Mouse (Mus musculus) lung, embryonic 14.5 days (tissue): ENCODE data around the gene Smarcal1. TPM values are rescaled to one million over a fixed set of nuclear protein-coding genes. Genes with fewer than 3 reads are reported as not detected.

ENCODE experiments used
- ATAC-seq: fragments of 200-750 bp; cut with Nextera tagmentation; 2 replicates; pipeline ENCODE4 v1.8.0; 2017; ENCODE audit warnings: mild to moderate bottlenecking, moderate TSS enrichment, moderate library complexity; ENCODE audit not compliant: insufficient read depth
- DNase-seq: peaks from one replicate; pipeline ENCODE4 v3.0.0-alpha.2; 2015
- H3K27ac ChIP-seq: fragments of 300-500 bp; sonication (generic); 2 replicates; pipeline ENCODE4 v1.5.1; 2014; ENCODE audit warnings: low read depth, mild to moderate bottlenecking, moderate library complexity
- H3K27me3 ChIP-seq: fragments of 300-500 bp; sonication (generic); 2 replicates; pipeline ENCODE4 v1.6.1; 2014; ENCODE audit warnings: low read length, control low read depth; ENCODE audit not compliant: insufficient read depth
- H3K36me3 ChIP-seq: fragments of 300-500 bp; sonication (generic); 2 replicates; pipeline ENCODE4 v1.6.1; 2014; ENCODE audit warnings: control low read depth; ENCODE audit not compliant: insufficient read depth
- H3K4me1 ChIP-seq: fragments of 300-500 bp; sonication (generic); 2 replicates; pipeline ENCODE4 v1.6.1; 2014; ENCODE audit warnings: antibody characterized with exemption, control low read depth; ENCODE audit not compliant: insufficient read depth
- H3K4me2 ChIP-seq: fragments of 300-500 bp; sonication (generic); 2 replicates; pipeline ENCODE4 v1.6.1; 2014; ENCODE audit warnings: mild to moderate bottlenecking
- H3K4me3 ChIP-seq: fragments of 300-500 bp; sonication (generic); 2 replicates; pipeline ENCODE4 v1.5.1; 2014; ENCODE audit warnings: low read depth, low read length
- H3K9ac ChIP-seq: fragments of 300-500 bp; sonication (generic); 2 replicates; pipeline ENCODE4 v1.6.1; 2014
- H3K9me3 ChIP-seq: fragments of 300-500 bp; sonication (generic); 2 replicates; pipeline ENCODE4 v1.6.1; 2016; ENCODE audit warnings: low read depth, low read length, control low read depth
- CTCF ChIP-seq: IDR thresholded peaks from 2 replicates; pipeline ENCODE4 v1.5.1; 2016; ENCODE audit warnings: antibody characterized with exemption, low read depth
- WGBS: fragments of 180-500 bp; shearing (Covaris S2); extraction: QIAGEN DNeasy Blood & Tissue Kit; methylation state at CpG from one replicate; pipeline ENCODE4 v1.1.7; 2014; 5-methylcytosine and 5-hydroxymethylcytosine counted together
- polyA plus RNA-seq: library from polyadenylated mRNA; unstranded; fragments of >200 nt; fragmentation: Nextera tagmentation; extraction: Ambion mirVana; gene quantifications from 2 replicates; pipeline ENCODE4 v1.2.1, GENCODE M21; 2014

The Smarcal1 gene
- polyA plus RNA-seq, 1 experiment from 2014 or later = 26.7 TPM

DNA sequence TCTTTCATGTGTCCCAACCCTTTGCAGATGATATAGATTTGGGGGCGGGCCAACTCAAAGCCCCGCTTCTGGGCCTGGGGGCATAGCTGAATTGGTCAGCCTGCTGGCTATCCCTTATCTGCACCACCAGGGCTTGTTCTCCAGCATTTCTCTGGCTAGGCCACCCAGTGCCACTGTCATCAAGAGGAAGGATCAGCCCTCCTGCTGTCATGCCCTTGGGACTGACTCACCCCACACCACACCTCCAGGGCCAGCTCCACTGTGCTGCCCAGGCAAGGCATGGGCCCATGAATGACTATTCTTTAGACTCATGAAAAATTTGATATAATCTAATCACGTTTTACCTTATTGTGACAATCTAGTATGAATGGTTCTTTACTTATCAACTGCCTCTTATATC is 26.6 kb upstream of the Smarcal1 start:
- no peaks in the 10 kb centered on the region for H3K4me1 ChIP-seq
- H3K4me2 ChIP-seq = no peak overlapping the region
- TF ChIP-seq CTCF = no peak
- H3K4me3 ChIP-seq = no peak overlapping the region
- no peaks in the 10 kb centered on the region for H3K9me3 ChIP-seq
- no peaks in the 10 kb centered on the region for H3K27me3 ChIP-seq
- DNase-seq = no peak
- no peak for ATAC-seq
- 70% methylated on average over 3 of the region's 3 CpGs for WGBS
- H3K9ac ChIP-seq = no peak overlapping the region
- H3K36me3 ChIP-seq = no peaks in the 10 kb centered on the region
- no peak overlapping the region for H3K27ac ChIP-seq

DNA sequence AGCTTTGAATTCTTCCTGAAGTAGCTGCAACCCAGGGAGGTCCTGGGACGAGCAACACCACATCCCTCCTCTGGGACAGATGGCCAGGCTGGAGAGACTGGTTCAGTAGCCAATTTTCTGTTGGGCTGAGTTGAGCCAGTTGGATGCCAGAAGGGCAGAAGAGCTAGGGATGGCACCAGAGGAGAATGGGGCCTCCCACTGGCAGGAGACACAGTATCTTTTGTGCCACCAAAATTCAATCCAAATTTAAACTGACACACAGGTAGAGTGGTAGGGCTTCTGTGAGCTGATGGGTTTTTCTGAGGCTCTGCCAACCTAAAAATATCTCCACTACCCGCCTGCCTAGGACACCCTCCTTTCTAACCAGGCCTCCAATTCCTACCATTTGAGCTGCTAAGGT is 24.4 kb upstream of the Smarcal1 start:
- H3K27ac ChIP-seq = no peak overlapping the region
- no peak overlapping the region for H3K4me2 ChIP-seq
- no peaks in the 10 kb centered on the region for H3K4me1 ChIP-seq
- H3K9ac ChIP-seq = no peak overlapping the region
- no peaks in the 10 kb centered on the region for H3K9me3 ChIP-seq
- no peak overlapping the region for H3K4me3 ChIP-seq
- no peaks in the 10 kb centered on the region for H3K36me3 ChIP-seq
- no peaks in the 10 kb centered on the region for H3K27me3 ChIP-seq
- ATAC-seq (no peak), DNase-seq (no peak)
- no peak for TF ChIP-seq CTCF
- 61% methylated on average over 2 of the region's 2 CpGs for WGBS

DNA sequence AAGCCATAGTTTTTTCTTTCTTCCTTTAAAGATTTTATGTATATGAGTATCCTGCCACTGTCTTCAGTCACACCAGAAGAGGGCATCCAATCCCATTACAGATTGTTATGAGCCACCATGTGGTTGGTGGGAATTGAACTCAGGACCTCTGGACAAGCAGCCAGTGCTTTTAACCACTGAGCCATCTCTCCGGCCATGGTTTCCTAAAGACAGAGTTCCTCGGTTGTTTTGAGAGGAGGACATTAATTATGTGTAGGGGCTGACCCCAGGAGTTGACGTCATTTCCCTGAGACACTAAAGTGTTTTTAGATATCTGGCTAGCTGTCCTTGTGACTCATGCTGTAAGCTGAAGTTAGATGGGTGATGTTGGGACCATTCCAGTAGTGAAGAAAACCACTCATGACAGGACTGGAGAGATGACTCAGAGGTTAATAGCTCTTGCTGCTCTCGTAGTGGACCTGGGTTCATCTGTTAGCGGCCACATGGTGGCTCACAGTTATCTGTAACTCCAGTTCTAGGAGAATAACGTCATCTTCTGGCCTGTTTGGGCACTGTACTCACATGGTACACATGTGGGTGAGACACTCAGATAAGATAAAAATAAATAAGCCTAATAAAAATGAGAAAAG is 18.6 kb upstream of the Smarcal1 start:
- H3K36me3 ChIP-seq = no peaks in the 10 kb centered on the region
- no peak overlapping the region for H3K27ac ChIP-seq
- no peak for TF ChIP-seq CTCF
- H3K9ac ChIP-seq = no peak overlapping the region
- no peak for ATAC-seq
- no peak for DNase-seq
- no peaks in the 10 kb centered on the region for H3K9me3 ChIP-seq
- H3K4me2 ChIP-seq = no peak overlapping the region
- 59% methylated on average over 6 of the region's 6 CpGs for WGBS
- no peaks in the 10 kb centered on the region for H3K27me3 ChIP-seq
- H3K4me1 ChIP-seq = no peaks in the 10 kb centered on the region
- H3K4me3 ChIP-seq = no peak overlapping the region

DNA sequence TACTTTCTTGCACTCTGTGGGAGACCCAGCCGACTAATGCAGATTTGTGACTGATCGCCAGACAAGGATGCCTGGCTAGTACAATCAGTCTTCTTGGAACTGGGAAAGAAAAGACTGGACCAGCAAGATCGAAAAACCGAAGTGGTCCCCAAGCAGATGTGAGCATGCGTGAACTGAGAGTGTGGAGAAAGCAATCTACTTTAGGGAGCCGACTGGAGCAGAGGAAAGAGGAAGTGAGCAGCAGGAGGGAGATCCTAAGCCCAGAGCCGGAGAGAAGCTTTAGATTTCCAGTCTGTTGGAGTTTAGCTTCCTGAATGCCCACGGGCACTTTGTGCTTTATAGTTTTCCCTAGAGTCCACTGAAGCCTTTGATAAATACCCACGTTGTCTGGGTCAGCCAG is 16.0 kb upstream of the Smarcal1 start:
- Histone ChIP-seq H3K4me1 (no peaks in the 10 kb centered on the region), H3K36me3 (no peaks in the 10 kb centered on the region), H3K9me3 (no peaks in the 10 kb centered on the region), H3K4me2 (no peak overlapping the region), H3K27me3 (no peaks in the 10 kb centered on the region), H3K9ac (no peak overlapping the region), H3K27ac (no peak overlapping the region), H3K4me3 (no peak overlapping the region)
- no peak for TF ChIP-seq CTCF
- WGBS = 40% methylated on average over 9 of the region's 9 CpGs
- ATAC-seq (no peak), DNase-seq (no peak)

DNA sequence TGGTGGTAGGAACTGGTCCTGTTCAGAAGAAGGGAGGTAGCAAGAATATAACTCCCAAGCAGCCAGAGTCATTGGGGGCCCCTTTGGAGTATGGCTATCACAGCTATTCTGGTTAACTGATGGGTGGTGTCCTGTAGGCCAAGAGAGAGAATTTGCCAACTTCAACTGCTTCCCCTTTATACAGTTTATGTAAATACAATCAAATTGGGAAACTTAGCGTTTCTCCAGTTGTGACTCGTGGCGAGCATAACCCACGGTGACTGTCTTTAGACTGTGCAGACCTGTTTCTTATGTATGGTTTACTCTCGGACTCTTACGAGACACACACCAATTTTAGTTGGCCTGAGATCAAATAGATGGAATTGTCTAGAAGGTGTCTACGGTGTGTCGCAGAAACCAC is 14.3 kb upstream of the Smarcal1 start:
- ATAC-seq = no peak

DNA sequence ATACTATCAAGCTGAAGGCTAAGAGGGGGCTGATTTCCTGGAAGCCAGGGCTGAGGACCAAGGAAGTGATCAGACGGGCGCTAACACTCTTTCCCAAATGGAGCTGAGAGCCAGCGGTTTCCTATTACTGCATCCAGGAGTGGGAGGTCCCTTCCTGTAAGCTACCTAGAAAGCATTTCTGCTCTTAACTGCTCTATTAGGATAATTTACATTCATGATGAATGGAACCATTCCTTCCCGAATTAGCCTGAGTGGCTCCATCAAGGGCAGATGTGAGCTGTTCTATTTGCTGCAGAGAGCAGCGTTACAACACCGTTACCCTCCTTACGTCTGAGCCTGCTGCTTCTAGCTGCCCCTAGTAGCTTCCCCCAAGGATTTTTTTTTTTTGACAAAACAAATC is 9.0 kb upstream of the Smarcal1 start:
- no peak for DNase-seq
- WGBS = 51% methylated on average over 7 of the region's 7 CpGs
- no peak for ATAC-seq

More for the DNA sequence above, 14.3 kb upstream of the Smarcal1 start:
- Histone ChIP-seq H3K4me1 (no peaks in the 10 kb centered on the region), H3K4me3 (no peak overlapping the region), H3K36me3 (no peaks in the 10 kb centered on the region), H3K27ac (no peak overlapping the region), H3K4me2 (no peak overlapping the region), H3K27me3 (no peaks in the 10 kb centered on the region), H3K9me3 (no peaks in the 10 kb centered on the region), H3K9ac (no peak overlapping the region)
- TF ChIP-seq CTCF = no peak
- WGBS = 90% methylated on average over 8 of the region's 8 CpGs
- no peak for DNase-seq

DNA sequence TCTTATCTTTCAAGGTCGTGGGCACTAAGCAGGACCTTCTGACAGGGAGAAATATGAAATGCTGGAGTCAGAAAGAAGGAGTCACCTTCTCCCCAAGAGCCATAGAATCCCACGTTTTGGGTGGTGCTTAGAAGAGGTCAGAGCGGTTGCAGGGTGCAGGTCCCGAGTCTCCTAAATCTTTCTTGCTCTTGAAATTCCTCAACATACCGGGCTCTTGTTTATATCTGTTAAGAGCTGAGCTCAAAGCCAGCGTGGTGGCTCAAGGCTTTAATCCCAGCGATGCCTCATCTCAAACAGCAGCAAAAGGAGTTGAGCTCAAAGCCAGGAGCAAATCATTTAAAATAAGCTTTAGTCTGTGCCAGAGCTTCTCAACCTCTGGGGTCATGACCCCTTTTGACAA is 8.4 kb upstream of the Smarcal1 start:
- H3K4me2 ChIP-seq = no peak overlapping the region
- 27% methylated on average over 7 of the region's 7 CpGs for WGBS
- no peak overlapping the region for H3K9ac ChIP-seq
- H3K4me1 ChIP-seq = no peaks in the 10 kb centered on the region
- H3K9me3 ChIP-seq = no peaks in the 10 kb centered on the region
- no peak overlapping the region for H3K27ac ChIP-seq
- ATAC-seq (no peak), DNase-seq (no peak)
- H3K36me3 ChIP-seq = no peaks in the 10 kb centered on the region
- H3K27me3 ChIP-seq = 0 out of 2 replicates have a peak, but pooled peaks cover 5% of the 10 kb centered on the region
- TF ChIP-seq CTCF = no peak
- H3K4me3 ChIP-seq = no peak overlapping the region

More for the DNA sequence above, 9.0 kb upstream of the Smarcal1 start:
- Histone ChIP-seq H3K9ac (no peak overlapping the region), H3K4me2 (no peak overlapping the region), H3K9me3 (no peaks in the 10 kb centered on the region), H3K27me3 (0 out of 2 replicates have a peak, but pooled peaks cover 5% of the 10 kb centered on the region), H3K4me3 (no peak overlapping the region), H3K4me1 (no peaks in the 10 kb centered on the region), H3K36me3 (no peaks in the 10 kb centered on the region), H3K27ac (no peak overlapping the region)
- TF ChIP-seq CTCF = no peak
